Mouse (Mus musculus) bone marrow macrophage, adult 2 months (primary cell): ENCODE data around the gene Celf5. TPM values are rescaled to one million over a fixed set of nuclear protein-coding genes. Genes with fewer than 3 reads are reported as not detected.

Experiments used
- H3K27ac ChIP-seq: 2 replicates; pipeline ENCODE4 v1.5.1; 2012; ENCODE audit warnings: low read depth, low read length; ENCODE audit not compliant: insufficient read depth
- H3K4me1 ChIP-seq: 2 replicates; pipeline ENCODE4 v1.6.1; 2012; ENCODE audit warnings: low read length; ENCODE audit not compliant: control insufficient read depth, insufficient read depth
- H3K4me3 ChIP-seq: 2 replicates; pipeline ENCODE4 v1.5.1; 2012; ENCODE audit warnings: mild to moderate bottlenecking, low read length, moderate library complexity; ENCODE audit not compliant: insufficient read depth
- CTCF ChIP-seq: IDR thresholded peaks from 2 replicates; pipeline ENCODE4 v1.5.1; 2012; ENCODE audit warnings: low read depth, mild to moderate bottlenecking, low read length, moderate library complexity
- POLR2A ChIP-seq: IDR thresholded peaks from 2 replicates; pipeline ENCODE4 v1.6.1; 2012; ENCODE audit warnings: mild to moderate bottlenecking, low read depth, low read length, borderline replicate concordance
- polyA plus RNA-seq: library from polyadenylated mRNA; stranded (reverse); fragments of >200 nt; gene quantifications from 2 replicates; pipeline ENCODE4 v1.2.4, GENCODE M21; 2012; ENCODE audit not compliant: missing spikeins, insufficient read depth, insufficient read length

The Celf5 gene
- polyA plus RNA-seq, 1 experiment: not detected

- Histone ChIP-seq H3K27ac (no peak overlapping the region), H3K4me3 (no peak overlapping the region), H3K4me1 (peaks cover 19% of the 10 kb centered on the region)
- no peak for TF ChIP-seq CTCF
- no peak for TF ChIP-seq POLR2A
Measured at GRCm38 (mm10) chr10:81513798-81514197, 31.3 kb upstream of the Celf5 start.

DNA sequence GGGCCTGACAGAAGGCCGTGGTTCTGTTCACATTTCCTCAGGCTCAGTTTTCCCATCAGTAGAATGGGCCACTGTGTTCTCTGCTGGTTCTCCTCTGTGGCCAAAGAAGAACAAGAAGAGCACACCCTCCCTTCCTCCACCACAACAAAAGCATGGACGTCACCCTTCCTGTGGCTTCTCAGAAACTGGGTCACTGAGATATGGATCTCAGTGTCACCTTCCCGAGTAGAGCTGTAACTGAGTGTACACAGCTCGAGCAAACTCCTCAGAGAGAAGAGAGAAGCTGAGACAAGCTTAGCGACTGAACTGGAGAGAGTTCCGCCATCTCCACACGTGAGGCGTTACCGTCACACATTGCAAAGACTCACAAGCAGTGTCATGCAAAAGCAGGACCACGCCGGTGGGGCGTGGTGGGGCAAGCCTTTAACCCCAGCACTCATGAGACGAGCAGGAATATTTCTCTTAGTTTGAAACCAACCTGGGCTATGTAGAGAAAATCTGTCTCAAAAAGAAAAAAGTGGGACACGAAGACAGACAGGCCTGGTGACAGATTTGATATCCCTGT is 27.8 kb upstream of the Celf5 start:
- Histone ChIP-seq H3K4me3 (no peak overlapping the region), H3K4me1 (no peaks in the 10 kb centered on the region), H3K27ac (no peak overlapping the region)
- TF ChIP-seq POLR2A (no peak), CTCF (no peak)

GRCm38 (mm10) chr10:81507691-81508489 is 25.4 kb upstream of the Celf5 start:
- Histone ChIP-seq H3K4me1 (no peaks in the 10 kb centered on the region), H3K4me3 (no peak overlapping the region), H3K27ac (no peak overlapping the region)
- TF ChIP-seq POLR2A (no peak), CTCF (no peak)

GRCm38 (mm10) chr10:81507095-81507494 is 24.6 kb upstream of the Celf5 start:
- TF ChIP-seq CTCF: no peak
- TF ChIP-seq POLR2A: no peak
- H3K27ac ChIP-seq: no peak overlapping the region
- no peaks in the 10 kb centered on the region for H3K4me1 ChIP-seq
- no peak overlapping the region for H3K4me3 ChIP-seq

DNA sequence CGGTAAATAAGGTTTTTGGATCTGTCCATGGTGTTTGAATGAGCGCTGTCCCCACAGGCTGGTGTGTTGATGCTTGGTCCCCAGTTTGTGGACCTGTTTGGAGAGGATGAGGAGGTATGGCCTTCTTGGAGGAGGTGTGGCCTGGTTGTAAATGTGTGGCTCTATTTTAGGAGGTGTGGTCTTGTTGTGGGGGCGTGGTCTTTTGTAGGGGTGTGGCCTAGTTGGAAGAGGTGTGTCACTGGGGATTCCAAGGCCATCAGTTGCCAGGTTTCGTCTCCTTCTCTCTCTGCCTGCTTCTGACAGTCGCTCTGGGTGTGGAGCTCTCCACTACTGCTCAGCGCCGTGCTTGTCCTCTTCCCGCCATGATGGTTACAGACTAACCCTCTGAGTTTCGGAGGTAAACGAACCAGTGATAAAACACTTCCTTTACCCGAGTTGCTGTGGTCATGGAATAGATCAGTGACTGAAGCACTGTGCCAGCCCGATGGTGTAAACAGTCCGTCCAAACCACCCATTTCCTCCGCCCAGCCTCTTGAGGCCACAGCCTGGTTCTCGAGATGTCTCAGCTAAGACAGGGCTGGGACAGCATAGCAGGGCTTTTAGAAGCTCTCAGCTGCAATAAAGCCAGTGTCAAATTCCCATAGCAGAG is 22.6 kb upstream of the Celf5 start:
- Histone ChIP-seq H3K4me1 (no peaks in the 10 kb centered on the region), H3K4me3 (no peak overlapping the region), H3K27ac (no peak overlapping the region)
- no peak for TF ChIP-seq CTCF
- TF ChIP-seq POLR2A: no peak

DNA sequence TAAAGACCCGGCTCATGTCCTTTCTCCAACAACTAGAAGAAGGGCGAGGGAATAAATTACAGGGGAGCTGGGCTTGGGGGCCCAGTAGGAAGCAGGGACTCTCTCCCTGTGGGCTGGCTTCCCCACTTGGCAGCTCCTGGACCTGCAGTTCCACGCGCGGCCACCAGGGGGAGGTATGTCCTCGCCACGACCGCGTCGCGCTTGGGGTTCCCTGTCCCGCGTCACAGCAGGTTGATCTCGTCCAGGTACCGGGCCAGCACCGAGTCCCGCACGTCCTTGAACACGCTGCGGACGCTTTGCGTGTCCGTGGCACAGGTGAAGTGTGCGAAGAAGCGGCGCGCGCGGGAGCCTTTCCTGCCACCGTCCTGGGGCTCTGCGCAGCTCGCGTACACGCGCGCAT is 20.1 kb upstream of the Celf5 start:
- Histone ChIP-seq H3K4me3 (no peak overlapping the region), H3K4me1 (peaks cover 6% of the 10 kb centered on the region), H3K27ac (no peak overlapping the region)
- TF ChIP-seq CTCF (peak; percentile 86), POLR2A (no peak)

DNA sequence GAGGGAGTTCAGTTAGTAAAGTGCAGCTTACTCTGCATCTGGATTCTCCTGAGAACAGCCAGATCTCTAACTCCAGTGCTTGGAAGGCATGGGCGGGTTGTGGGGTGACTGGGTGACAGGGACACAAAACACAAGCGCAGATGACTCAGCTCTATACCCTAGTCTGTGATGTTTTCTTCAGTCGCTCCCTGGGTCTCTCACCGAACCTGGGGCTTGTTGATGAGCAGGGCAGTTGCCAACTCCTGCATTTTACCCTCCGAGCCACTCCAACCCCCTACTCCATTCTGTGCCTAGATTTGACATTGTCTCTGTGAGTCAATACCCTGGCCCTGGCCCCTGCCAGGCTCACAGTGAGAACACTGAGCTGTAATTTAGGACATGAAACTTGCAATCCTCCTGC is 19.4 kb upstream of the Celf5 start:
- TF ChIP-seq POLR2A (no peak), CTCF (no peak)
- Histone ChIP-seq H3K27ac (no peak overlapping the region), H3K4me3 (no peak overlapping the region), H3K4me1 (peaks cover 10% of the 10 kb centered on the region)

DNA sequence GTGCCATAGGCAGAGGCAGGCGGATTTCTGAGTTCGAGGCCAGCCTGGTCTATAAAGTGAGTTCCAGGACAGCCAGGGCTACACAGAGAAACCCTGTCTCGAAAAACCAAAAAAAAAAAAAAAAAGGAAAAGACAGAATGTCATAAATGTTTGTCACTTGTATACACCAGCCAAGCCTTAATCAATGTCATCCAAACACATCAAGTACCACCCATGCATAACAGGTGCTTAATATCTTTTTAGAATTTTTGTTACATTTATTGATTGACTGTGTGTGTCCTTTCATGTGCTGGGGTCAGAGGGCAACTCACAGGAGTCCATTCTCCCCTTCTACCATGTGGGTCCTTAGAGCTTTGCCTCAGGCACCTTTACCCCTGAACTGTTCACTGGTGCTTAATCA is 17.5 kb upstream of the Celf5 start, which contains the start of gene S1pr4:
Gene S1pr4 (minus strand): TSS at position 101 of the 400 bp plus-strand sequence.
- H3K4me1 ChIP-seq: peaks cover 10% of the 10 kb centered on the region

GRCm38 (mm10) chr10:81499250-81499901 is 16.9 kb upstream of the Celf5 start:
- H3K4me1 ChIP-seq: peaks cover 13% of the 10 kb centered on the region
- no peak overlapping the region for H3K4me3 ChIP-seq
- TF ChIP-seq CTCF: no peak
- no peak for TF ChIP-seq POLR2A
- H3K27ac ChIP-seq: no peak overlapping the region

More for the DNA sequence above, 17.5 kb upstream of the Celf5 start, which contains the start of gene S1pr4:
- no peak within 1 kb of the TSS for H3K27ac ChIP-seq
- no peak within 1 kb of the TSS for H3K4me3 ChIP-seq
- no peak for TF ChIP-seq CTCF
- no peak for TF ChIP-seq POLR2A
